Mouse (Mus musculus) bone marrow, adult 2 months (tissue): ENCODE data around the gene Pcyt2. TPM values are rescaled to one million over a fixed set of nuclear protein-coding genes. Genes with fewer than 3 reads are reported as not detected.
A peak's percentile ranks its signal among the peaks of the same experiment; 100 is the strongest.

Experiments used
- H3K27ac ChIP-seq: fragments of 200-500 bp; 2 replicates; pipeline ENCODE4 v1.5.1; 2012; ENCODE audit warnings: low read depth, mild to moderate bottlenecking, control low read depth, inconsistent platforms, low read length; ENCODE audit not compliant: control insufficient read depth, poor library complexity, insufficient read depth
- H3K4me1 ChIP-seq: fragments of 200-500 bp; 2 replicates; pipeline ENCODE4 v1.6.1; 2011; ENCODE audit warnings: low read length; ENCODE audit not compliant: control insufficient read depth, insufficient read depth
- H3K4me3 ChIP-seq: fragments of 200-500 bp; replicated peaks from 2 replicates; pipeline ENCODE3; 2011; ENCODE audit warnings: mild to moderate bottlenecking, low read depth, low read length, control low read depth; ENCODE audit not compliant: control insufficient read depth
- CTCF ChIP-seq: fragments of 200-500 bp; IDR thresholded peaks from 2 replicates; pipeline ENCODE4 v1.5.1; 2011; ENCODE audit warnings: low read length, control low read depth; ENCODE audit not compliant: control insufficient read depth, insufficient read depth
- POLR2A ChIP-seq: fragments of 200-500 bp; IDR thresholded peaks from 2 replicates; pipeline ENCODE4 v1.6.1; 2011; ENCODE audit warnings: low read depth, mild to moderate bottlenecking, control low read depth, low read length, borderline replicate concordance; ENCODE audit not compliant: control insufficient read depth
- WGBS: fragments of 180-500 bp; shearing (Covaris S2); methylation state at CpG from one replicate; pipeline ENCODE4 v1.1.7; 2018; 5-methylcytosine and 5-hydroxymethylcytosine counted together
- polyA plus RNA-seq: library from polyadenylated mRNA; stranded (reverse); fragments of >200 nt; gene quantifications from 2 replicates; pipeline ENCODE4 v1.2.4, GENCODE M21; 2011; ENCODE audit warnings: low replicate concordance; ENCODE audit not compliant: missing spikeins, insufficient read depth, insufficient read length

Pcyt2 gene
- polyA plus RNA-seq, 1 experiment: 46.8 TPM

DNA sequence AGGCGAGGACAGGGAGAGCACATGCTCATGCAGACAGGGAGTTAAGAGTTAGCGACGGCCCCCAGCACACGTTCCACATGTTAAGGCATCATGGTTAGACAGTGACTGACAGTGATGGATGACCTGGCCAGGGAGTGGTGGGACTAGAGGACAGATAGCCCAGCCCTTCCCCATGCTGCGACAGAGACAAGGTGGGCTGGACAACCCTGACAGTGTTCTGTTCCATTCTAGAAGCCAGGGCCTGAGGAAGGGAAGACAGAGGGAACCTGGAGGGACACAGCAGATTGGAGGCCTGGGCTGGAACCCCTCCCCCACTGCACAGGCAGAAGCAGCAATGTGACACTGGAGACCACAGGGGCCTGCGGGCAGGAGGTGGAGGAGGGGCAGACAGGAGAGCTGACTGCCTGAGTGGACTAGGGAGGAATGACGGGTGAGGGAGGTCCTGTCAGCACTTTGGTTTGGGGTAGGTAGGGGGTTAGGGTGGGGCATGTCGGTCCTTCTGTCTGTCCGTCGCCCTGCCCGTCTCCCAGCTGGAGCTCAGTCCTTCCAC lies 39.0 kb downstream of the Pcyt2 start:
- H3K27ac ChIP-seq: no peak overlapping the region
- H3K4me3 ChIP-seq: no peak overlapping the region
- H3K4me1 ChIP-seq: peaks cover 6% of the 10 kb centered on the region
- TF ChIP-seq POLR2A (no peak), CTCF (no peak)
- WGBS: 88% methylated on average over 11 of the region's 11 CpGs

DNA sequence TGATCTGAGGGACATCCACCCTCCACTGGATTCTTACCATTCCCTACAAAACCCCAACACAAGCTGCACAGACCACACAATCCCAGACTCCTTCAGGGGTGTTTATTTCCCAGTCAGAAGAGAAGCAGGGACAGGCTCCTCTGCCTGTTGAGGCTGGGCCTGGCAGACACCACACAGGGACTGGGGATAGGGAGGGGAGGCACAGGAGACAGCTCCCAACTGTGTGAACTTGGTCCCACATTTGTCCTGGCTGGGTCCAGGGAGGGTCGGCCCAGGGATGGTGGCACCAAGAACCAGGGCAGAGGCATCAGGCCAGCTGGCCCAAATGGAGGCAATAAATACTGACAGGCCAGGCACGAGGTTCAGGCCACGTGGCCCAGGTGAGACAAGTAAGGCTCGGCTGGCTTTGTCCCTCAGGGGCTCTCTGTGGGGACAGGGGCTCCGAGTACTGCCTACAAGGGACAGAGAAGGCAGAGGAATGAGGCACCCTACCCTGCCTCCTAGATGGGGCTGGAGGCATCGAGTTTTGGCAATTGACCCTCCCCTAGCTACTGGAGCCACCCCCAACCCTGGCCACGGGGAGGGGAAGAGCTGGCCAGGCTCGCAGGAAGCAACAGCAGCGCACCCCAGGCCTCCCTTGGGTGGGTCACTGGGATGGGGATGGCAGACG lies 39.6 kb downstream of the Pcyt2 start:
- TF ChIP-seq CTCF (no peak), POLR2A (no peak)
- 84% methylated on average over 10 of the region's 10 CpGs for WGBS
- H3K4me1 ChIP-seq: peaks cover 6% of the 10 kb centered on the region

DNA sequence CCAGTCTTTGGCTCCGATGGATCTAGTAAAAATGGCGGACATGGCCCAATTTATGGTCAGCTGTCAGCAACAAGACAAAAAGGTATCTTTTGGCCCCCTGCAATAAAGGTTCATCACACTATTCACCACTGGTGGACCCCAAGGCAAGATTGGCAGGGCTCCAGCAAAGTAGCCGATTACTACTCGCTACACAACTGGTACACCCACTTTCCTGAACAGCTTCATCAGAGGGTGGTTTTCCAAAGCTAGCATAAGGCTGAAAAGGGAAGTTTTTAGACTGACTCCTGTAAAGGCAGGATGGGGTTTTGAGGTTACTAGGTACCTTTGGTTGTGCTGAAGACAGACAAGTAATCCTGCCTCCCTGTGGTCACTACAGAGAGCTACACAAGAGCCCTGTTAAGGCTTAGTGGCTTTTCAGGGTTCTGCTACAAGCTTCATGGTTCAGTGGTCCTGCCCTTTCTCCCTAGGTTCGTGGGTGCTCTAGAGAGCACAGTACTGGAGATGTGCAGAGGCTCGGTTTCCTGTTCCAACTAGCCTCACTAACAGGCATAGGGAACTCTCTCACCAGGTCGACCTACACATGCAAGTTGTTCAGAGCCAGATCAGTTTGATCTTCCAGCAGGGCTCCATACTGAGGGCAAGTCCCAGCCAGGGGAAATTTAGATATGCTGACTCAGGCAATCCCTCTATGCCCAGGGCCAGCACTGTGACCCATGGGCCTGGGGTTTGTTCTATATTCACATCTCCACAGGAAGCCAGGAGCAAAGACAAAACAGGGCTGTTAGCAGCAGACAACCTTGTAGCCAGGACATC lies 40.3 kb downstream of the Pcyt2 start:
- Histone ChIP-seq H3K27ac (no peak overlapping the region), H3K4me1 (peaks cover 4% of the 10 kb centered on the region), H3K4me3 (no peak overlapping the region)
- TF ChIP-seq CTCF (0 out of 2 replicates have a peak, but pooled peaks have one; percentile 12), POLR2A (no peak)
- 67% methylated on average over 7 of the region's 7 CpGs for WGBS

More for the DNA sequence above, 39.6 kb downstream of the Pcyt2 start:
- Histone ChIP-seq H3K27ac (no peak overlapping the region), H3K4me3 (no peak overlapping the region)

DNA sequence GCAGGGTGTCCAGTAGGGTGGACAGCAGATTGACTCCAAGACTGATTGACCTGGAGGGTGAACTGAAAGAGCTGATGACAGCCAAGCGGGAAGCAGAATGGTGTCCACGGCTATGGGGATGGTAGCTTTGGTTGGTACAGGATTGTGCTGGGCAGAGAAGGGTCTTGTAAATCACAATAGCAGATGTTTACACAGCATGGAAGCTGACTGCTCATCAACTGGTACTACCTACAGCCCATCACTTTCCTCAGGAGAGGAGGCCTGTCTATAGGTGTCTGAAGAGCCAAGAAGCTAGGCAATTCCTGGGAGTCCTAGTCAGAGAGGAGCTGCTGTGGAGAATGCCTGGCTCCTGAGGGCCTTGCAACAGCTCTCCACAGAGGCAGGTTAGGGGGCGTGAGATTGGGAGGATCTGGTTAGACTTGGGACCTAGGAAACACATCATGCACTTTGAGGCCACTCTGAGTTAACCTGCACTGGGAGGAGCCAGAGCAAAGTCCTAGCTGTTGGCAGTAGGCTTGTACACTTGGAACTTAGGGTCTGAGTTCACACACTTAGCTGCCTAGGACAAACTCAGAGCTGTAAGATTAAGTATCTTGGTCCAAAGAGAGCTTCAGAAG lies 41.3 kb downstream of the Pcyt2 start:
- Histone ChIP-seq H3K4me1 (peaks cover 4% of the 10 kb centered on the region), H3K27ac (no peak overlapping the region), H3K4me3 (no peak overlapping the region)
- 80% methylated on average over 3 of the region's 3 CpGs for WGBS
- TF ChIP-seq POLR2A: no peak
- TF ChIP-seq CTCF: no peak

DNA sequence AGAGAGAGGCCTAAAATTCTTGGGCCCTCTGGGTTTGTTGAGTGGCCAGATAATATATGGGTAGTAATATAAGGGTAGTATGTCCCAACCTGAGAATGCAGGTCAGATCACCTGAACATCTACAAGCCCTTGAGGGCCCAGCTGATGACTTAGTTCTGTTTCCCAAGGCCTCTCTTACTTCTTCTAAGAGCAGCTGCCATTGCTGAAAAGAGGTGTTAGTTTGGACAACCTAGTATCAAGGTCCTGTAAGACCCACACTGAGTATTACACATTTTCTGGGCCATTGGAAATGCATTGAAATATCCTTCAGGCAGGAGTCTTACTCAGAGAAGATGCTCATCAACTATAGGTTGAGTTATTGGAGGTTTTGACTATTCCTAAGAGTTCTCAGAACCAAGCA lies 41.8 kb downstream of the Pcyt2 start:
- Histone ChIP-seq H3K27ac (no peak overlapping the region), H3K4me1 (peaks cover 6% of the 10 kb centered on the region), H3K4me3 (no peak overlapping the region)
- TF ChIP-seq CTCF: no peak
- no peak for TF ChIP-seq POLR2A

DNA sequence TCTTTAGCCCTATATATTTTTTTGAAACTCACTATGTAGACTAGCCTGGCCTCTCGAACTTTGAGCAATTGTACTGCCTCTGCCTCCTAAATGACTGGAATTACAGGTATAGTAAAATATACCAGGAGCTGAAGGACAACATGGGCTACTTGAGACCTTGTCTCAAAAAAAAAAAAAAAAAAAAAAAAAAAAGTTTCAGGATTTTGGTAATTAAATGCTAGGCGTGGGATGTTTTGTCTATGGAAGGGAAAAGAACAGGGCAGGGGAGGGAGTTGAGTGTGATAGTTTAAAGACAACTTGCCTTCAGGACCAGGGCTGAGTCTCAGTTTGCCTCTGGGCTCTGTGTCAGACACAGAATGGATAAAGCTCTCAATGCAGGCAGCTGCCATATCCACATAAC lies 42.7 kb downstream of the Pcyt2 start:
- Histone ChIP-seq H3K4me3 (no peak overlapping the region), H3K4me1 (peaks cover 6% of the 10 kb centered on the region), H3K27ac (no peak overlapping the region)
- TF ChIP-seq POLR2A (no peak), CTCF (no peak)
- 79% methylated on average over 2 of the region's 2 CpGs for WGBS

DNA sequence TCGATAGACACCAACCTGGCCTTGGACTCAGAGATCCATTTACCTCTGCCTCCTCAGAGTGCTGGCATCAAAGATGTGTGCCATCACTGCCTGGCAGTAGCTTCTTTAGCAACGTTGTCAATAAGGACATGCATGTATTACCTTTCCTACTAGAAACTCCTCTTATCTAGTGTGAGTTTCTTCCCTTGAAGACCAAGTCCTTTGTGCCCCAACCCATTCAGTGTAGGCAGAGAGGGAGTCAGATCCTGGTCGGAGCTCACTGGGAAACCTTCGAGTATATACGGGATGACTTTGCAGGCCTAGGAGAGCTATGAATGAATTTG lies 43.5 kb downstream of the Pcyt2 start:
- WGBS: 47% methylated on average over 5 of the region's 5 CpGs
- Histone ChIP-seq H3K4me1 (peaks cover 3% of the 10 kb centered on the region; the same call in 1 of the 2 replicates), H3K4me3 (peak overlapping the region; percentile 44), H3K27ac (no peak overlapping the region)
- TF ChIP-seq POLR2A: no peak
- no peak for TF ChIP-seq CTCF
